Mouse (Mus musculus) limb, embryonic 12.5 days (tissue): ENCODE data around the gene Creg2. TPM values are rescaled to one million over a fixed set of nuclear protein-coding genes. Genes with fewer than 3 reads are reported as not detected.

ENCODE experiments used
- ATAC-seq: fragments of 200-750 bp; cut with Nextera tagmentation; 2 replicates; pipeline ENCODE4 v1.8.0; 2017; ENCODE audit warnings: low read depth, moderate TSS enrichment; ENCODE audit not compliant: insufficient number of reproducible peaks, insufficient read depth, low FRiP score, low TSS enrichment
- H3K27ac ChIP-seq: fragments of 300-500 bp; sonication (generic); 2 replicates; pipeline ENCODE4 v1.5.1; 2016; ENCODE audit warnings: mild to moderate bottlenecking, moderate library complexity
- H3K27me3 ChIP-seq: fragments of 300-500 bp; sonication (generic); 2 replicates; pipeline ENCODE4 v1.6.1; 2016; ENCODE audit warnings: mild to moderate bottlenecking, moderate library complexity
- H3K36me3 ChIP-seq: fragments of 300-500 bp; sonication (generic); 2 replicates; pipeline ENCODE4 v1.6.1; 2016; ENCODE audit warnings: mild to moderate bottlenecking, moderate library complexity
- H3K4me1 ChIP-seq: fragments of 300-500 bp; sonication (generic); replicated peaks from 2 replicates; pipeline ENCODE4 v1.6.1; 2016
- H3K4me2 ChIP-seq: fragments of 300-500 bp; sonication (generic); 2 replicates; pipeline ENCODE4 v1.6.1; 2016; ENCODE audit warnings: mild to moderate bottlenecking, moderate library complexity
- H3K4me3 ChIP-seq: fragments of 300-500 bp; sonication (generic); replicated peaks from 2 replicates; pipeline ENCODE4 v1.5.1; 2016; ENCODE audit warnings: mild to moderate bottlenecking
- H3K9ac ChIP-seq: fragments of 300-500 bp; sonication (generic); replicated peaks from 2 replicates; pipeline ENCODE4 v1.6.1; 2016; ENCODE audit warnings: mild to moderate bottlenecking, moderate library complexity
- H3K9me3 ChIP-seq: fragments of 300-500 bp; sonication (generic); 2 replicates; pipeline ENCODE4 v1.6.1; 2016; ENCODE audit warnings: mild to moderate bottlenecking, moderate library complexity
- WGBS: fragments of 180-500 bp; shearing (Covaris S2); methylation state at CpG from one replicate; pipeline ENCODE4 v1.1.7; 2016; 5-methylcytosine and 5-hydroxymethylcytosine counted together
- polyA plus RNA-seq: library from polyadenylated mRNA; unstranded; fragments of >200 nt; fragmentation: Nextera tagmentation; extraction: Ambion mirVana; gene quantifications from 2 replicates; pipeline ENCODE4 v1.2.1, GENCODE M21; 2016

The Creg2 gene
- polyA plus RNA-seq, 1 experiment from 2014 or later: 0.23 TPM

- Histone ChIP-seq H3K4me1 (peaks cover 31% of the 10 kb centered on the region), H3K9ac (peak overlapping the region; percentile 95), H3K4me3 (peak overlapping the region; percentile 92), H3K27me3 (no peaks in the 10 kb centered on the region), H3K9me3 (no peaks in the 10 kb centered on the region), H3K4me2 (peak overlapping the region; percentile 79), H3K36me3 (no peaks in the 10 kb centered on the region), H3K27ac (peak overlapping the region; percentile 99)
- ATAC-seq: no peak
- 15% methylated on average over 8 of the region's 8 CpGs for WGBS
Observed at GRCm38 (mm10) chr1:39575778-39576375, 75.4 kb downstream of the Creg2 start.

- 87% methylated on average over 7 of the region's 7 CpGs for WGBS
- Histone ChIP-seq H3K36me3 (no peaks in the 10 kb centered on the region; the same call in 1 of the 2 replicates), H3K9me3 (no peaks in the 10 kb centered on the region), H3K9ac (no peak overlapping the region), H3K4me2 (no peak overlapping the region), H3K27me3 (no peaks in the 10 kb centered on the region), H3K4me3 (no peak overlapping the region), H3K4me1 (peaks cover 31% of the 10 kb centered on the region), H3K27ac (no peak overlapping the region)
- no peak for ATAC-seq
Observed at GRCm38 (mm10) chr1:39573890-39574289, 77.4 kb downstream of the Creg2 start.

DNA sequence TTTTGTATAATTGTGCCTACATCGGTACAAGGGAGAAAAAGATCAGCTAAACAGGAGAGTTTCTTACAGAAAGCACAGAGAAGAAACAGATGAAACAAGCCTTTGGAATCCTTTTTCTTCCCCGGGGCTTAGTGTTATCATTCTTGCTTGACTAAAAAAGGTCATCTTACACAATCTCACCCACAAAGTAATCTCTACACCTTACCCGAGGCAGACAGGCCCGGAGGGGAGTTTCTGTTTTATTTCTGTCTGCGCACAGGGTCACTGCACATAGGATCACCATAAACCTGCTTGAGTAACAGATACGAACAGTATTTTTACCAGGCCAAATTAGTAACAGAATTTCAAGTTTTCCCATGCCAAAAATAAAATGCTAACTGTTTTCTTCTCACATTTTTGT, 79.6 kb downstream of the Creg2 start:
- Histone ChIP-seq H3K9me3 (no peaks in the 10 kb centered on the region), H3K4me3 (no peak overlapping the region), H3K4me2 (no peak overlapping the region), H3K27me3 (no peaks in the 10 kb centered on the region), H3K9ac (no peak overlapping the region), H3K4me1 (peaks cover 25% of the 10 kb centered on the region), H3K36me3 (no peaks in the 10 kb centered on the region; the same call in 1 of the 2 replicates), H3K27ac (no peak overlapping the region)
- ATAC-seq: no peak
- 69% methylated on average over 6 of the region's 6 CpGs for WGBS

Other genes starting within 250 kb of the Creg2 start
- gene Tbc1d8, start 172.7 kb downstream of the Creg2 start, polyA plus RNA-seq: 8.9 and 10.9 TPM in 2 replicates
- 31.9 and 35.5 TPM in 2 replicates for gene Cnot11, start 116.5 kb downstream of the Creg2 start, polyA plus RNA-seq
- gene Rnf149, start 74.1 kb downstream of the Creg2 start, polyA plus RNA-seq: 36.4 and 39.4 TPM in 2 replicates
- gene Rfx8, start 69.5 kb upstream of the Creg2 start, polyA plus RNA-seq: 1.5 and 1.7 TPM in 2 replicates
- gene Gm3646, start 153.9 kb upstream of the Creg2 start, polyA plus RNA-seq: not detected in 2 replicates
- gene Map4k4, start 249.4 kb upstream of the Creg2 start, polyA plus RNA-seq: 62.1 and 62.6 TPM in 2 replicates